Mouse (Mus musculus) heart, postnatal 0 days (tissue): ENCODE measurements at regions not wholly inside any gene's neighbourhood (a gene's known extent, or its start where the extent isn't known, plus 50 kb on each side); places are given as distances from the start of the nearest gene placed in this dataset.

Experiments
- ATAC-seq: fragments of 200-750 bp; cut with Nextera tagmentation; 2 replicates; pipeline ENCODE4 v1.8.0; 2017; ENCODE audit warnings: low read depth, moderate number of reproducible peaks, moderate library complexity; ENCODE audit not compliant: insufficient read depth
- DNase-seq: peaks from one replicate; pipeline ENCODE4 v3.0.0-alpha.2; 2016; ENCODE audit warnings: low spot score
- H3K27ac ChIP-seq: fragments of 300-500 bp; sonication (generic); 2 replicates; pipeline ENCODE4 v1.5.1; 2014; ENCODE audit warnings: low read depth, mild to moderate bottlenecking
- H3K27me3 ChIP-seq: fragments of 300-500 bp; sonication (generic); 2 replicates; pipeline ENCODE4 v1.6.1; 2014; ENCODE audit warnings: low read length, mixed read lengths; ENCODE audit not compliant: control insufficient read depth, insufficient read depth
- H3K36me3 ChIP-seq: fragments of 300-500 bp; sonication (generic); replicated peaks from 2 replicates; pipeline ENCODE4 v1.6.1; 2014; ENCODE audit warnings: low read length, mixed read lengths; ENCODE audit not compliant: control insufficient read depth, insufficient read depth
- H3K4me1 ChIP-seq: fragments of 300-500 bp; sonication (generic); 2 replicates; pipeline ENCODE4 v1.6.1; 2014; ENCODE audit warnings: antibody characterized with exemption; ENCODE audit not compliant: control insufficient read depth, insufficient read depth
- H3K4me2 ChIP-seq: fragments of 300-500 bp; sonication (generic); 2 replicates; pipeline ENCODE4 v1.6.1; 2014; ENCODE audit warnings: low read depth, mild to moderate bottlenecking, low read length, moderate library complexity
- H3K4me3 ChIP-seq: fragments of 300-500 bp; sonication (generic); 2 replicates; pipeline ENCODE4 v1.5.1; 2014; ENCODE audit warnings: low read depth, low read length
- H3K9ac ChIP-seq: fragments of 300-500 bp; sonication (generic); replicated peaks from 2 replicates; pipeline ENCODE4 v1.6.1; 2014; ENCODE audit warnings: low read depth, low read length, mixed read lengths
- H3K9me3 ChIP-seq: fragments of 300-500 bp; sonication (generic); replicated peaks from 2 replicates; pipeline ENCODE4 v1.6.1; 2016; ENCODE audit warnings: low read length; ENCODE audit not compliant: control insufficient read depth
- CTCF ChIP-seq: IDR thresholded peaks from 2 replicates; pipeline ENCODE4 v1.5.1; 2016; ENCODE audit warnings: antibody characterized with exemption, control low read depth, low read depth
- EP300 ChIP-seq: IDR thresholded peaks from 2 replicates; pipeline ENCODE4 v1.6.1; 2016; ENCODE audit warnings: antibody characterized with exemption, low read depth
- WGBS: fragments of 180-500 bp; shearing (Covaris S2); extraction: QIAGEN DNeasy Blood & Tissue Kit; methylation state at CpG from one replicate; pipeline ENCODE4 v1.1.7; 2014; 5-methylcytosine and 5-hydroxymethylcytosine counted together

- Histone ChIP-seq H3K4me2 (no peak overlapping the region), H3K27me3 (no peaks in the 10 kb centered on the region), H3K9ac (no peak overlapping the region), H3K4me3 (no peak overlapping the region), H3K9me3 (no peaks in the 10 kb centered on the region), H3K27ac (no peak overlapping the region), H3K4me1 (no peaks in the 10 kb centered on the region), H3K36me3 (no peaks in the 10 kb centered on the region)
- WGBS, result 49% methylated on average over 7 of the region's 7 CpGs
- ATAC-seq, result no peak
- DNase-seq, result no peak
- TF ChIP-seq CTCF, result no peak
- TF ChIP-seq EP300, result no peak
These were observed 105.6 kb upstream of the Sulf2 start for GRCm38 (mm10) chr2:166261065-166261464.

- no peaks in the 10 kb centered on the region for H3K27me3 ChIP-seq
- H3K4me2 ChIP-seq, result no peak overlapping the region
- H3K4me3 ChIP-seq, result no peak overlapping the region
- TF ChIP-seq CTCF (no peak), EP300 (no peak)
- 21% methylated on average over 7 of the region's 7 CpGs for WGBS
- H3K27ac ChIP-seq, result no peak overlapping the region
- 0 out of 2 replicates have a peak, but pooled peaks cover 5% of the 10 kb centered on the region for H3K4me1 ChIP-seq
- ATAC-seq (peak; percentile 43; the same call in 1 of the 2 replicates), DNase-seq (no peak)
- no peaks in the 10 kb centered on the region for H3K9me3 ChIP-seq
- H3K36me3 ChIP-seq, result no peaks in the 10 kb centered on the region
- H3K9ac ChIP-seq, result no peak overlapping the region
These were observed 103.3 kb upstream of the Sulf2 start for GRCm38 (mm10) chr2:166258771-166259180.

- ATAC-seq, result no peak
- Histone ChIP-seq H3K9ac (no peak overlapping the region), H3K27ac (no peak overlapping the region), H3K27me3 (no peaks in the 10 kb centered on the region), H3K36me3 (no peaks in the 10 kb centered on the region), H3K4me3 (no peak overlapping the region), H3K4me2 (no peak overlapping the region), H3K4me1 (0 out of 2 replicates have a peak, but pooled peaks cover 5% of the 10 kb centered on the region), H3K9me3 (no peaks in the 10 kb centered on the region)
- TF ChIP-seq EP300 (no peak), CTCF (no peak)
- 76% methylated on average over 4 of the region's 4 CpGs for WGBS
- DNase-seq, result no peak
These were observed 102.2 kb upstream of the Sulf2 start for GRCm38 (mm10) chr2:166257666-166258065.

GRCm38 (mm10) chr2:166256193-166256592 is 100.7 kb upstream of the Sulf2 start:
- TF ChIP-seq CTCF, result no peak
- TF ChIP-seq EP300, result no peak
- DNase-seq (no peak), ATAC-seq (no peak)
- Histone ChIP-seq H3K27me3 (no peaks in the 10 kb centered on the region), H3K4me1 (0 out of 2 replicates have a peak, but pooled peaks cover 5% of the 10 kb centered on the region), H3K4me2 (no peak overlapping the region), H3K27ac (no peak overlapping the region), H3K9ac (no peak overlapping the region), H3K4me3 (no peak overlapping the region), H3K36me3 (no peaks in the 10 kb centered on the region), H3K9me3 (no peaks in the 10 kb centered on the region)
- WGBS, result 90% methylated on average over 10 of the region's 10 CpGs

- DNase-seq, result no peak
- no peak for TF ChIP-seq CTCF
- TF ChIP-seq EP300, result no peak
- H3K4me1 ChIP-seq, result 0 out of 2 replicates have a peak, but pooled peaks cover 6% of the 10 kb centered on the region
- no peaks in the 10 kb centered on the region for H3K27me3 ChIP-seq
- H3K9ac ChIP-seq, result no peak overlapping the region
- no peak overlapping the region for H3K4me3 ChIP-seq
- no peaks in the 10 kb centered on the region for H3K9me3 ChIP-seq
- H3K4me2 ChIP-seq, result no peak overlapping the region
- no peak for ATAC-seq
- H3K36me3 ChIP-seq, result no peaks in the 10 kb centered on the region
- 87% methylated on average over 6 of the region's 6 CpGs for WGBS
- no peak overlapping the region for H3K27ac ChIP-seq
These were observed 99.1 kb upstream of the Sulf2 start for GRCm38 (mm10) chr2:166254581-166254980.

- H3K9me3 ChIP-seq, result no peaks in the 10 kb centered on the region
- 0 out of 2 replicates have a peak, but pooled peaks cover 4% of the 10 kb centered on the region for H3K27me3 ChIP-seq
- H3K4me2 ChIP-seq, result no peak overlapping the region
- H3K9ac ChIP-seq, result no peak overlapping the region
- DNase-seq, result no peak
- H3K36me3 ChIP-seq, result no peaks in the 10 kb centered on the region
- 91% methylated on average over 3 of the region's 3 CpGs for WGBS
- TF ChIP-seq EP300, result no peak
- no peak for TF ChIP-seq CTCF
- no peak overlapping the region for H3K4me3 ChIP-seq
- ATAC-seq, result no peak
- 0 out of 2 replicates have a peak, but pooled peaks cover 8% of the 10 kb centered on the region for H3K4me1 ChIP-seq
- no peak overlapping the region for H3K27ac ChIP-seq
These were observed 96.6 kb upstream of the Sulf2 start for GRCm38 (mm10) chr2:166252107-166252506.
